Mouse (Mus musculus) forebrain, embryonic 16.5 days (tissue): ENCODE data around the gene Taf5l. TPM values are rescaled to one million over a fixed set of nuclear protein-coding genes. Genes with fewer than 3 reads are reported as not detected.

Experiments used
- ATAC-seq: fragments of 200-750 bp; cut with Nextera tagmentation; 2 replicates; pipeline ENCODE4 v1.8.0; 2017; ENCODE audit warnings: mild to moderate bottlenecking, moderate library complexity
- H3K27ac ChIP-seq: fragments of 300-500 bp; sonication (generic); 2 replicates; pipeline ENCODE4 v1.5.1; 2014; ENCODE audit warnings: low read length, control low read depth
- H3K27me3 ChIP-seq: fragments of 300-500 bp; sonication (generic); replicated peaks from 2 replicates; pipeline ENCODE4 v1.6.1; 2014; ENCODE audit warnings: low read length; ENCODE audit not compliant: control insufficient read depth, insufficient read depth
- H3K36me3 ChIP-seq: fragments of 300-500 bp; sonication (generic); 2 replicates; pipeline ENCODE4 v1.6.1; 2014; ENCODE audit not compliant: control insufficient read depth, insufficient read depth
- H3K4me1 ChIP-seq: fragments of 300-500 bp; sonication (generic); replicated peaks from 2 replicates; pipeline ENCODE4 v1.6.1; 2014; ENCODE audit warnings: low read length; ENCODE audit not compliant: control insufficient read depth, insufficient read depth
- H3K4me2 ChIP-seq: fragments of 300-500 bp; sonication (generic); 2 replicates; pipeline ENCODE4 v1.6.1; 2014; ENCODE audit warnings: mild to moderate bottlenecking, low read length, control low read depth
- H3K4me3 ChIP-seq: fragments of 300-500 bp; sonication (generic); replicated peaks from 2 replicates; pipeline ENCODE4 v1.5.1; 2014; ENCODE audit warnings: mild to moderate bottlenecking, low read length, control low read depth
- H3K9ac ChIP-seq: fragments of 300-500 bp; sonication (generic); replicated peaks from 2 replicates; pipeline ENCODE4 v1.6.1; 2014; ENCODE audit warnings: low read depth, low read length, control low read depth
- H3K9me3 ChIP-seq: fragments of 300-500 bp; sonication (generic); 2 replicates; pipeline ENCODE4 v1.6.1; 2016; ENCODE audit warnings: low read length; ENCODE audit not compliant: control insufficient read depth
- WGBS: fragments of 180-500 bp; shearing (Covaris S2); extraction: QIAGEN DNeasy Blood & Tissue Kit; methylation state at CpG from one replicate; pipeline ENCODE4 v1.1.7; 2014; 5-methylcytosine and 5-hydroxymethylcytosine counted together
- polyA plus RNA-seq: library from polyadenylated mRNA; unstranded; fragments of >200 nt; fragmentation: Nextera tagmentation; extraction: Ambion mirVana; gene quantifications from 2 replicates; pipeline ENCODE4 v1.2.1, GENCODE M21; 2015

Taf5l gene
- polyA plus RNA-seq, result 27.1 and 30.0 TPM in 2 replicates

DNA sequence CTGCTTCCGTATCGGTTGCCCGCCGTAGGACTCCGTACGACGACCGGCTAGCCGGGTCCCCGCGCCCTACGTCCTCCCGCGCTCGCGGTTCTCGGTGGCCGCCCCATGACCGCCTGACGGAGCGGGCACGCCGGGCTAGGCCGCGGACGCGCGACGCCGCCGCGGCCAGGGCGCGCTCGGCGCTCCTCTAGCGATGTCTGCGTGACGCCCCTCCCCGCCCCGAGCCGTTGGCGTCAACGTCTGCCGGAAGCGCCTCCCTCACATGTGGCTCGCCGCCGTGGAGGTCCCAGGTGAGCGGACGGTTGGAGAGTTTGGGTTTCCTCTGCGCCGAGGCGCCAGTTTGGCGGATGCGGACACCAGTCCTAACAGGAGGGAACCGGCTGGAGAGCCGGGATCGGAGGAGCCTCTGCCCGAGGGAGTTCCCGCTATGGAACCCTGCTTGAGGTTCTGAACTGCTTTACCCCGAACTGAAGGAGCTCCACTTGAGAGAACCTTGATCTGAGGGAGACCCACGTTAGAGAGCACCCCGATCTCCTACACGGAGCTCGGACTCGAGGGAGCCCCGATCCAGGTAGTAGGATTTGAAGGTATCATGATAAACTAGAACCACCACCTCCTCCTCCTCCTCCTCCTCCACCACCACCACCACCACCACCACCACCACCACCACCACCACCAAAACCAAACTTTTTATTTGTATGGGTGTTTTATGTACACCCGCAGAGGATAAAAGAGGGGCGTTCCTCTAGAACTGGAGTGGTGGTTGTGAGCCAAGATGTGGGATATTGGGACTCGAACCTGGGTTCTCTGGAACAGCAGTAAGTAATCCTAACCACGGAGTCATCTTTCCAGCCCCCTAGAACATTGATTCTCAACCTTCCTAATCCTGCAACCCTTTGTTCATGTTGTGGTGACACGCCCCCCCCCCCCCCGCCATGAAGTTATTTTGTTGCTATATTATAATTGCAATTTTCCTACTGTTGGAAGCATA is at the start of gene Taf5l, which contains the start of gene Urb2:
Taf5l (minus strand) TSS at position 161 of the 991 bp plus-strand sequence.
Urb2 (plus strand) TSS at position 272 of the 991 bp plus-strand sequence.
- Histone ChIP-seq H3K9me3 (no peaks in the 10 kb centered on the region), H3K4me2 (peak within 1 kb of the TSS; percentile 61), H3K27ac (peak within 1 kb of the TSS; percentile 91), H3K9ac (peak within 1 kb of the TSS; percentile 78), H3K4me3 (peak within 1 kb of the TSS; percentile 59), H3K4me1 (peaks cover 24% of the 10 kb centered on the region), H3K27me3 (no peaks in the 10 kb centered on the region), H3K36me3 (peaks cover 2% of the 10 kb centered on the region)
- peak; percentile 95 for ATAC-seq
- under 1% methylated on average over 65 of the region's 74 CpGs for WGBS

DNA sequence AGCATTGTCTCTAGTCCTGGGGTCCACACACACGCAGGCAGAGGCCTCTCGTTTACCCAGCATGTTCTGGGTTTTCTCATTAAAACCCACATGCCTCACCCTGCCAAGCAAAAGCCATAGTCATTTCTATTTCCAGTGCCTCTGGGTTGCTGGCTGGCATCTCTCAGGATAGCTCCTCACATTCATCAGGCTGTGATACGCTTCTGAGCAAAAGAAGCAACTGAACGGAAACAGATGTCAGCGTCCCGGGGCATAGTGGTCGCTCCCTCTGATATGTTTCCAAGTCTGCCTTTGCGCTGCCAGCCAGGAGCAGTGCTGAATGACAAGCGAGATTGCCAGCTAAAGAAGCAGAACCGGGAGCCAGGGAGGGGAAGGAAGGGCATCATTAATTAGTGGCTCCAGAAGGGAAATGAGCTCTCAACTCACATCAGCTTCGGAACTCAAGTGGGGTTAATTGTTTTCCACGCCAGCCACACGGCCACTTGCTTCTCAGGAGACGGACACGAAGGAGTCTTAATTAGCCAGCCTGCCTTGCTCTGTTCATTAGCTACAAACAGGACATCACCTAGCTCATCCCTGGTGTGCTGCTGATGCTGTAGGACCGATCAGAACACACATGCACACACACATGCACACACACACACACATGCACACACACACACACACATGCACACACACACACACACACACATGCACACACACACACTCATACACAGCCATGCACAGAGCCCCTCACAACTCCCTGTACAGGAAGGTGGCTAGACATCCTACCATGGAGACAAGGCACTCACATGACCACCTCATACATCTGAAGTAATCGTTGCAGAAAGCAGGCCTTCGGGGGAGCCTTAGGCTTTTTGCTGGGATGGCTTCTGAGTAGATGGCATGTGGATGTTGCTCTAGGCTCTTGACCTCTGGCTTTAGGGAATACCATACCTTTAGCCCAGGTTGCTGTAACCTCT is 49.4 kb upstream of the Taf5l start:
- ATAC-seq, result peak; percentile 83
- no peaks in the 10 kb centered on the region for H3K27me3 ChIP-seq

DNA sequence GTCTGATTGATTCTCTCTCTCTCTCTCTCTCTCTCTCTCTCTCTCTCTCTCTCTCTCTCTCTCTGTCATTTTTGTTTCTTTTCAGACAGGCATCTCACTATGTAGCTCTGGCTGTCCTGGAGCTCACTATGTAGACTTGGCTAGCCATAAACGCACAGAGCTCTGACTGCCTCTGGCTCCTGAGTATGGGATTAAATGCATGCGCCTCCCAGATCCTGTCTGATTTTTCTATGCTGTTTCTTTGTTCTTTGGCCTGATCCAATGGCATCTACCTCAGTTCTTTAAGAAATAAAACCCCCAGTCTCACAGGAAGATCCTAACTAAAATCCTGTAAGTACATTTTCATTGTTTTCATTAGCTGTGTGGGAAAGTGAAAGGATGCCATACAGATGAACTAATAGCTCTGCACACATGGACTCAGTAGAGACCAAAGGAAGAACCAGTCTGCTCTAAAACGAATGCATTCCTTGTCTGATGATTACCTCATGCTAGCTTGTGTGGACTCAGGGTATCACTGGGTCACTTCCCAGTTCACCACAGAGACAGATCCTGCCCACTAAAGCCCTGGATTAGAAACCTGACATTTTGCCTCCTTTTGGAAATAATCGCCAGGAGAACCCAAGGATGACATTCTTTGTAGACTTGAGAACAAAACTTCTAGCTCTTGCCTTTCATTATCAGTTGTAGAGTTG is 46.0 kb upstream of the Taf5l start:
- WGBS, result 70% methylated on average over 4 of the region's 4 CpGs
- Histone ChIP-seq H3K9ac (no peak overlapping the region), H3K27ac (no peak overlapping the region), H3K36me3 (no peaks in the 10 kb centered on the region), H3K4me1 (peaks cover 24% of the 10 kb centered on the region), H3K27me3 (no peaks in the 10 kb centered on the region), H3K4me3 (no peak overlapping the region), H3K4me2 (no peak overlapping the region), H3K9me3 (no peaks in the 10 kb centered on the region)
- ATAC-seq, result no peak

More for the DNA sequence above, 49.4 kb upstream of the Taf5l start:
- peak overlapping the region; percentile 9; the same call in 1 of the 2 replicates for H3K4me2 ChIP-seq
- no peaks in the 10 kb centered on the region for H3K9me3 ChIP-seq
- WGBS, result 9% methylated on average over 18 of the region's 18 CpGs
- no peak overlapping the region for H3K4me3 ChIP-seq
- peaks cover 24% of the 10 kb centered on the region for H3K4me1 ChIP-seq
- peak overlapping the region; percentile 58 for H3K27ac ChIP-seq
- peak overlapping the region; percentile 40; the same call in 1 of the 2 replicates for H3K9ac ChIP-seq
- H3K36me3 ChIP-seq, result no peaks in the 10 kb centered on the region

GRCm38 (mm10) chr8:124066325-124067058 is 45.3 kb upstream of the Taf5l start:
- H3K4me2 ChIP-seq, result no peak overlapping the region
- no peaks in the 10 kb centered on the region for H3K36me3 ChIP-seq
- no peak for ATAC-seq
- no peak overlapping the region for H3K27ac ChIP-seq
- H3K27me3 ChIP-seq, result no peaks in the 10 kb centered on the region
- WGBS, result 70% methylated on average over 4 of the region's 4 CpGs
- H3K4me3 ChIP-seq, result no peak overlapping the region
- peaks cover 23% of the 10 kb centered on the region for H3K4me1 ChIP-seq
- H3K9ac ChIP-seq, result no peak overlapping the region
- no peaks in the 10 kb centered on the region for H3K9me3 ChIP-seq

GRCm38 (mm10) chr8:124056832-124057655 is 35.8 kb upstream of the Taf5l start:
- 82% methylated on average over 11 of the region's 11 CpGs for WGBS

GRCm38 (mm10) chr8:124052568-124052967 is 31.4 kb upstream of the Taf5l start:
- H3K4me2 ChIP-seq, result no peak overlapping the region
- 60% methylated on average over 4 of the region's 4 CpGs for WGBS
- H3K9me3 ChIP-seq, result no peaks in the 10 kb centered on the region
- no peaks in the 10 kb centered on the region for H3K36me3 ChIP-seq
- no peak overlapping the region for H3K4me3 ChIP-seq
- no peaks in the 10 kb centered on the region for H3K4me1 ChIP-seq
- H3K27me3 ChIP-seq, result no peaks in the 10 kb centered on the region
- H3K27ac ChIP-seq, result no peak overlapping the region
- no peak for ATAC-seq
- no peak overlapping the region for H3K9ac ChIP-seq

More at GRCm38 (mm10) chr8:124056832-124057655, 35.8 kb upstream of the Taf5l start:
- no peak overlapping the region for H3K4me3 ChIP-seq
- ATAC-seq, result no peak
- no peak overlapping the region for H3K4me2 ChIP-seq
- H3K9ac ChIP-seq, result no peak overlapping the region
- H3K27ac ChIP-seq, result no peak overlapping the region
- no peaks in the 10 kb centered on the region for H3K9me3 ChIP-seq
- H3K4me1 ChIP-seq, result no peaks in the 10 kb centered on the region
- no peaks in the 10 kb centered on the region for H3K36me3 ChIP-seq
- no peaks in the 10 kb centered on the region for H3K27me3 ChIP-seq

GRCm38 (mm10) chr8:124052110-124052509 is 30.9 kb upstream of the Taf5l start:
- peaks cover under 1% of the 10 kb centered on the region; the same call in 1 of the 2 replicates for H3K36me3 ChIP-seq
- no peaks in the 10 kb centered on the region for H3K27me3 ChIP-seq
- H3K4me3 ChIP-seq, result no peak overlapping the region
- H3K4me1 ChIP-seq, result no peaks in the 10 kb centered on the region
- ATAC-seq, result peak; percentile 28; the same call in 1 of the 2 replicates
- H3K4me2 ChIP-seq, result no peak overlapping the region
- no peak overlapping the region for H3K9ac ChIP-seq
- WGBS, result 13% methylated on average over 3 of the region's 3 CpGs
- no peaks in the 10 kb centered on the region for H3K9me3 ChIP-seq
- H3K27ac ChIP-seq, result no peak overlapping the region
